9 mouse cellular contexts compared by ENCODE assay signal in the genomic region with DNA sequence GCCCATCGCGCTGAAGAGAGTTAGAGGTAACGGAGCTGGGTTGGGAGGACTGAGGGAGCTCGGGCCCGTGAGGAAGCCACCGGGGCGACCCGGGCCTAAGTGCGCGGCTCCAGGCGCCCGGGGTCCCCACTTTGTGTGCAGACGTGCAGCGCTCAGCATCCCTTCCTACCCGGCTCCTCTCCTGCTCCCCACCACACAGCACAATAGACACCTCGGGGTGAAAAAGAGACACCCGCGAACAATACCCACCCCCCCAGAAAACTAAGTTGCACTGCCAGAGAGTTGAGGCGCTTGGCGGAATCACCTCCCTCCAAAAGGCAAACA. TPM values are rescaled to one million over a fixed set of nuclear protein-coding genes. Genes with fewer than 3 reads are reported as not detected.
A peak's percentile ranks its signal among the peaks of the same experiment; 100 is the strongest.
DNase-seq lines count a peak whose midpoint lies in the region; ATAC-seq and TF ChIP-seq lines count a peak whose summit lies in the region.
"Had no signal": no experiment of that assay in that cellular context is flagged by ENCODE, and none has a peak within 500 bp of the region (broad histone marks: within the 10 kb centered on the region; RNA-seq: fewer than 3 reads in every experiment).

No protein-coding gene starts in this region.

- no peak for TF ChIP-seq POLR2A in kidney, adult 2 months (IDR thresholded peaks at IDR 0.05; ENCODE audit: low read depth, low read length)

- no peaks in the 10 kb centered on the region for H3K36me3 ChIP-seq in kidney, adult 2 months (ENCODE audit: control insufficient read depth, insufficient read depth, low read length)
- peaks cover 17% of the 10 kb centered on the region; the same call in 1 of the 2 replicates for H3K36me3 ChIP-seq in hindbrain, embryonic 10.5 days
- H3K36me3 ChIP-seq in midbrain, embryonic 10.5 days: peaks cover 15% of the 10 kb centered on the region
- H3K36me3 ChIP-seq: G1E had no signal

- no peaks in the 10 kb centered on the region for H3K4me1 ChIP-seq in kidney, adult 2 months (ENCODE audit: control insufficient read depth, insufficient read depth, low read length)
- no peaks in the 10 kb centered on the region for H3K4me1 ChIP-seq in brown adipose tissue, adult 24 weeks (ENCODE audit: control insufficient read depth, insufficient read depth, insufficient read length, low read length)
- peaks cover 34% of the 10 kb centered on the region for H3K4me1 ChIP-seq in hindbrain, embryonic 10.5 days (replicated peaks)
- peaks cover 38% of the 10 kb centered on the region for H3K4me1 ChIP-seq in midbrain, embryonic 10.5 days

- 5% methylated on average over 20 of the region's 20 CpGs for WGBS in kidney, adult 2 months
- 2% methylated on average over 20 of the region's 20 CpGs for WGBS in hindbrain, embryonic 10.5 days
- WGBS in midbrain, embryonic 10.5 days: 1% methylated on average over 20 of the region's 20 CpGs

- no peak for TF ChIP-seq CTCF in kidney, adult 2 months (conservative IDR thresholded peaks at IDR 0.05; ENCODE audit: insufficient read depth, insufficient read length, low read depth, low read length)

- ATAC-seq in inflammation-experienced regulatory T-cells, adult 6 months: no peak

- no peaks in the 10 kb centered on the region for H3K9me3 ChIP-seq in hindbrain, embryonic 10.5 days
- no peaks in the 10 kb centered on the region for H3K9me3 ChIP-seq in midbrain, embryonic 10.5 days (replicated peaks)

- no peak for DNase-seq in kidney, adult 2 months
- DNase-seq in kidney, postnatal 10 days: no peak
- DNase-seq in hindbrain, embryonic 10.5 days (ENCODE audit: low spot score): no peak
- DNase-seq in midbrain, embryonic 10.5 days (ENCODE audit: low spot score): no peak
- DNase-seq in cerebellum, postnatal 36 days: no peak
- DNase-seq in T-cell, adult 2 months (ENCODE audit: low spot score): no peak

- H3K27ac ChIP-seq in kidney, adult 2 months (ENCODE audit: insufficient read depth, low read depth, low read length): no peak overlapping the region
- no peak overlapping the region for H3K27ac ChIP-seq in brown adipose tissue, adult 24 weeks (replicated peaks; ENCODE audit: low read depth, low read length)
- H3K27ac ChIP-seq in hindbrain, embryonic 10.5 days: peak overlapping the region; percentile 95
- peak overlapping the region; percentile 94 for H3K27ac ChIP-seq in midbrain, embryonic 10.5 days (replicated peaks)

- 0 out of 2 replicates have a peak, but pooled peaks cover 6% of the 10 kb centered on the region for H3K27me3 ChIP-seq in kidney, adult 2 months (replicated peaks; ENCODE audit: control insufficient read depth, insufficient read depth, low read length)
- peaks cover 22% of the 10 kb centered on the region for H3K27me3 ChIP-seq in hindbrain, embryonic 10.5 days (ENCODE audit: insufficient read depth, poor library complexity, severe bottlenecking)
- H3K27me3 ChIP-seq in midbrain, embryonic 10.5 days (ENCODE audit: low read depth, poor library complexity, severe bottlenecking): peaks cover 44% of the 10 kb centered on the region

- peak overlapping the region; percentile 66 for H3K4me3 ChIP-seq in kidney, adult 2 months (ENCODE audit: insufficient read depth, low read depth, low read length)
- H3K4me3 ChIP-seq in brown adipose tissue, adult 24 weeks (ENCODE audit: insufficient read depth, low read depth, low read length): peak overlapping the region; percentile 86
- H3K4me3 ChIP-seq in hindbrain, embryonic 10.5 days: peak overlapping the region; percentile 74
- H3K4me3 ChIP-seq in midbrain, embryonic 10.5 days: peak overlapping the region; percentile 85

RNA-seq across cellular contexts. Expression of a gene that starts 0.5 kb away (rescaled TPM):
- polyA plus RNA-seq in kidney, adult 2 months (2012; rRNA removed): 0.22 and 0.38 TPM in 2 replicates
- polyA plus RNA-seq in brown adipose tissue, adult 24 weeks (2012; ENCODE audit: insufficient read depth, insufficient read length, missing spikeins): 2.9 and 4.0 TPM in 2 replicates
- 5.4 and 6.1 TPM in 2 replicates for polyA plus RNA-seq in hindbrain, embryonic 10.5 days (2016; fragmentation: Nextera tagmentation; extraction: Ambion mirVana)
- polyA plus RNA-seq in midbrain, embryonic 10.5 days (2016; fragmentation: Nextera tagmentation; extraction: Ambion mirVana): 4.9 and 5.8 TPM in 2 replicates
- not detected for polyA plus RNA-seq in inflammation-experienced regulatory T-cells, adult 6 months (2017; shearing (Covaris generic))
- polyA plus RNA-seq: G1E had no signal

RNA-seq across cellular contexts. Expression of a gene that starts 32.7 kb away (rescaled TPM):
- polyA plus RNA-seq in kidney, adult 2 months (2012; rRNA removed): 1.1 and 1.3 TPM in 2 replicates
- polyA plus RNA-seq in brown adipose tissue, adult 24 weeks (2012; ENCODE audit: insufficient read depth, insufficient read length, missing spikeins): 2.1 TPM in 1 of 2 replicates, not detected in the other
- 1.8 and 1.9 TPM in 2 replicates for polyA plus RNA-seq in hindbrain, embryonic 10.5 days (2016; fragmentation: Nextera tagmentation; extraction: Ambion mirVana)
- polyA plus RNA-seq in midbrain, embryonic 10.5 days (2016; fragmentation: Nextera tagmentation; extraction: Ambion mirVana): 1.7 and 2.3 TPM in 2 replicates
- polyA plus RNA-seq in inflammation-experienced regulatory T-cells, adult 6 months (2017; shearing (Covaris generic)): 1 to 10 TPM; 3.8 to 5.0 (median 4.1) TPM
- polyA plus RNA-seq: G1E had no signal

RNA-seq across cellular contexts. Expression of a gene that starts 32.8 kb away (rescaled TPM):
- polyA plus RNA-seq in kidney, adult 2 months (2012; rRNA removed): not detected in 2 replicates
- polyA plus RNA-seq in brown adipose tissue, adult 24 weeks (2012; ENCODE audit: insufficient read depth, insufficient read length, missing spikeins): not detected in 2 replicates
- not detected in 2 replicates for polyA plus RNA-seq in hindbrain, embryonic 10.5 days (2016; fragmentation: Nextera tagmentation; extraction: Ambion mirVana)
- polyA plus RNA-seq in midbrain, embryonic 10.5 days (2016; fragmentation: Nextera tagmentation; extraction: Ambion mirVana): not detected in 2 replicates
- polyA plus RNA-seq in inflammation-experienced regulatory T-cells, adult 6 months (2017; shearing (Covaris generic)): not detected

RNA-seq across cellular contexts. Expression of a gene that starts 59.3 kb away (rescaled TPM):
- polyA plus RNA-seq in kidney, adult 2 months (2012; rRNA removed): 29.1 and 34.8 TPM in 2 replicates
- 15.8 and 19.5 TPM in 2 replicates for polyA plus RNA-seq in brown adipose tissue, adult 24 weeks (2012; ENCODE audit: insufficient read depth, insufficient read length, missing spikeins)
- polyA plus RNA-seq in hindbrain, embryonic 10.5 days (2016; fragmentation: Nextera tagmentation; extraction: Ambion mirVana): 21.8 and 27.6 TPM in 2 replicates
- 21.8 and 24.2 TPM in 2 replicates for polyA plus RNA-seq in midbrain, embryonic 10.5 days (2016; fragmentation: Nextera tagmentation; extraction: Ambion mirVana)
- 10 to 100 TPM in 1 of 3 experiments, 1 to 10 TPM in 2; 5.6 to 12.9 (median 8.4) TPM for polyA plus RNA-seq in inflammation-experienced regulatory T-cells, adult 6 months (2017; shearing (Covaris generic))

RNA-seq across cellular contexts. Expression of a gene that starts 59.3 kb away (rescaled TPM):
- 20.1 and 30.2 TPM in 2 replicates for polyA plus RNA-seq in kidney, adult 2 months (2012; rRNA removed)
- polyA plus RNA-seq in brown adipose tissue, adult 24 weeks (2012; ENCODE audit: insufficient read depth, insufficient read length, missing spikeins): 61.5 and 64.5 TPM in 2 replicates
- polyA plus RNA-seq in hindbrain, embryonic 10.5 days (2016; fragmentation: Nextera tagmentation; extraction: Ambion mirVana): 20.3 and 21.9 TPM in 2 replicates
- 18.0 and 23.0 TPM in 2 replicates for polyA plus RNA-seq in midbrain, embryonic 10.5 days (2016; fragmentation: Nextera tagmentation; extraction: Ambion mirVana)
- polyA plus RNA-seq in inflammation-experienced regulatory T-cells, adult 6 months (2017; shearing (Covaris generic)): 10 to 100 TPM; 71.4 to 95.7 (median 89.4) TPM

Comparison
In these comparisons a context has a peak if more than half of its experiments do, and no peak if none do; other contexts are left out.
1. H3K27ac ChIP-seq: peak in hindbrain, embryonic 10.5 days (single experiment) and midbrain, embryonic 10.5 days (single experiment); none in kidney, adult 2 months (single experiment) and brown adipose tissue, adult 24 weeks (single experiment).
2. Peak in every context shown above with its lines, with median percentiles within 50 percentile points of each other: H3K4me3 ChIP-seq.